Mouse (Mus musculus): ENCODE results near the gene Cfap73.

Gene Cfap73

DNA sequence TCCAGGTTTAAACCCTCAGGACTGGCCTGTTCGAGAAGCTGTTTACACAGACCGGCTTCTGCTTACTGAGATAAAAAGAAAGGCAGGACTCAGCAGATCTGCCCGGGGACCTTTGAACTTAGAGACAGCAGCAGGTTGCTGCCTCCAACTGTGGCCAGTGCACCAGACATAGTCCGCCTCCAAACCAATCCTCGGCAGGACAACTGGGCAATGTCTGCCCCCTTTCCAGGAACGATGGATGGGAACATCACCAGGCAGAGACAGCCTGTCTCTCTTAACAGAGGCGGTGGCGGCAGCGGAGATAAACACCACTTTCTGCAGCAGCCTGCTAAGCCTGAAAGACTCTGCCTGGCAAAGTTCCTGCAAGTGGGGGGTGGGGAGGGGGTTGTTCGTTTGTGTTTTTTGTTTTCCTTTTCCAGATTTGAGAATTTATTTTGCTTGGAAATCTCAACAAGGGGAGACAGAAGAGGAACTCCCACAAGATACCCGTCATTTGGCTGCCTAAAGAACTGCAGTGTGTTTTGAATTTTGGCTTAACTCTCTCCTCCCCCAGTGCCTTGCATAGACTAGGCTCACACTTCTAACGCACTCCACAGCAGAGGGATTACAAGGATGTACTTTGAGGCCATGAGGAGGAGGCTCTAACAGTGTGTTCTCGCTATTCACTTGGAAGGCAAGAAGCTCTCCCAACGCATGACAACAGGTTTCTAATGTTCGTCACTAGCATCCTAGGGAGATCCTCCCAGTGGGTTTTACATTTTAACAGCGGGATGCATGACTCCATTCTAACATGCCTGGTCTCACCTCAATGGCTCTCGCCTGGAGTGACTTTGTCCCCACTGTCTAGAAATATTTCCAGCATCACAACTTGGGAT lies 47.1 kb downstream of the Cfap73 start:
- DNase-seq (ENCODE audit: low spot score in 2 of 2): no peak

DNA sequence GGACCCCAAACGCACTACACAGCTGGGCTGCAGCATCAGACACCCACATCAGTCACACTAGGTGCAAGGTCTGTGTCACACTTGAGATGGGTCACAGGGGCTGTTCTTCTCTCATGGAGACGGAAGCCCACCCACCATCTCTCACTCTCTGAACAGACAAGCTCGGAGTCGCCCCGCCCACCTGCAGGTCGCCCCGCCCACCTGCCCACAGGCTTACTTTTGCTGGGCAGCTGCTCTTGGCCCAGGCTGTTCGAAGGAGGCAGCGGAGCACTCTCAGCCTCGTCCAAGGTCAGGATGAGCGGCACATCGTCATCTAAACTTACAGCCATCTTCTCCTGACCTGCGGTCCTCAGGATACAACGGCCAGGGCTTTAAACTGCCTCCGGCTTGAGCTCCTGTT lies 49.1 kb downstream of the Cfap73 start:
- no peak for DNase-seq (ENCODE audit: low spot score in 2 of 2)

DNA sequence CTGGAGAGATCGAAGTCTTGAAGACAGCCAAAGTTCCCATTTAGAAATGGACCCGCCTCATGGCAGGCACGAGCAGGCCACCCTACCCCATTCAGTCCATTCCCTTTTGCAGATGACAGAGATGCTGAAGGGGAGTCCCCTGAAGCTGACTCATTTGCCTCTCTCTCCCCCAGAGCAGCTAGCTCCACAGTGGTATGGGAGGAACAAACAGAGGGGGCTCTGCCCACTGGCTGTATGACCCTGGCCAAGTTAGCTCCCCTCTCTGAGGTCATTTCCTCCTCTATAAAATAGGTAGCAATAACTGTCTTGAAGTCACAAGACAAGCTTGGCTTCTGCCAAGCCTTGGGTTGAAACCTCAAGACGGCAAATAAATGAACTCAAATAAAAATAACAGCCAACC lies 50.5 kb downstream of the Cfap73 start:
- DNase-seq (ENCODE audit: low spot score in 2 of 2): no peak

DNA sequence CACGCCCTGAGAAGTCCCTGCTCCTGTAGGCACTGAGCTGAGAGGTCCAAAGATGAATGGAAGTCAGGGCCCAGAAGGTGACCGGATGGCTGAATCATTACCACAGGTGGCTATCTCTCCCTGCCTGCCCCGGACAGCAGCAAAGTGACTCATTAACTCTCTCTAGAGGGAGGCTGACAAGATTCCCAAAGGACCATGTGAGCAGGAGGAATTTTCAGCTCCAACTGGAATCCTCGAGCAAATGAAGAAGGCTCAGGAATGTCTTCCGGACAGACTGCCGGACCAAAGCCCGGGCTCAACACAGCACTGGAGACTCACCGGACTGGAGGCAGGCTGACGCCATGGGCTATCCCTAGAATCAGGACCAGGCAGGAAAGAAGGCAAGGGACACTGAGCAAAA lies 52.0 kb downstream of the Cfap73 start:
- DNase-seq (ENCODE audit: low spot score in 2 of 2): no peak

DNA sequence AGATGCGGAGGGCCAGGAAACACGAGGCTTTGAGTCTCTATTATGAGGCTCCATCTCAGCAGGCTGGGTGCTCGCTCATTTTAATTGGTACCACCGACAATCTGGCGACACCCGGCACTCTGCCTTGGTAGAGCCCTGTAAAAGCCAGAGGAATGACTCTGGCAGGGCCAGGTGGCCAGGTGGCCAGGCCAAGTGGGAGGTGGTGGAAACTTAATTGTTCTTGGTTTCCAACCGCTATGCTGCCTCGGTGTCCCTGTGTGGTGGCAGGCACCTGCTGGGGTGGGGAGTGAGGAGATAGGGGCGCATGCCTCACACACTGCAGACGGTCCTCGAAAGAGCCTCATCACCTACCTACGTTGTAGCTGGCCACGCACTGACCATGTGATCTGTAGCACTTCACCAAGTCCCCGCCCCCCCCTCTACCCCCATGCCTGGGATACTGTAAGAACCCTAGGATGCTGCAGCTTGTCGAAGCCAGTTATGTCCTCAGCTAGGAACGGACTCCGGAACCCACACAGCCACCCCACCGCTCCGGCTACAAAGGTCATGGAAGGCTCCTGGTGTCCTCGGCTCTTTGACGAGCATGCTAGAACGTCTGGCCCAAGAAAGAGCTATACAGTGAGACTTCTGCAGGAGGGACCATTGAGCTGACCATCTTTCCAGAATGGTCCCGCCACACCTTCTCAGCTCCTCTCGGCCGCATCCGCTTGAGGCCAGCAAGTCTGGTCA lies 54.0 kb downstream of the Cfap73 start:
- no peak for DNase-seq (ENCODE audit: low spot score in 2 of 2)

DNA sequence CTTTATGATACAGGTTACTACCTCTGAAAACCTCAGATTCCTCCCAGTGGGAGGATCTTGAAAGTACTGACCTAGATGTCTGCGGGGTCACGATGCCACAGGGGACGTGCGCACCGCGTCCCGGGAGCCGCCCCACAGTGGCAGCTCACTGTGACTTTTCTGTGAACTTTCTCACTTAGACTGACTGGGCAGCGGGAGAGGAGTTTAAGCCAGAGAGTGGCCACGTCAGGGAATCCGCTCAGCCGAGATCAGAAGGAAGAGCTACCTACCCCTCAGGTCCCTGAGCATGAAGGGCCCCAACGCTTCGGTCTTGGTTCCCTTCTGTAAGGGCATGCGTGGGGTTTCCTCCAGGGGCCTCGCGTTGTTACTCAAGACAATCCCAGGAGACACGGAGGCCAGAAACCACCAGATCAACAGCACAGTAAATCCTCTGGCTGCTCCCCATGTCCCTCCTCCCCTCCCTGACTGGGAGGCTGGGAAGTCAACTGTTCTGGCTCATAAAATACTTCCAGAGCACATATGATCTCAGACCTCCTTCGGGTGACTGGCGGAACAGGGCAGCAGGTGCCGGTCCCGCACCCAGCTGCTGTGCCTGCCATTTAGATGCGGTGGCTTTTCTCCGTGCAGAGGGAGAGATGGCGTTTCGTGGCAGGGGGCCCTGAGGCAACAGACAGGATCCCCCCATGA lies 54.7 kb downstream of the Cfap73 start:
- no peak for DNase-seq (ENCODE audit: low spot score in 2 of 2)

DNA sequence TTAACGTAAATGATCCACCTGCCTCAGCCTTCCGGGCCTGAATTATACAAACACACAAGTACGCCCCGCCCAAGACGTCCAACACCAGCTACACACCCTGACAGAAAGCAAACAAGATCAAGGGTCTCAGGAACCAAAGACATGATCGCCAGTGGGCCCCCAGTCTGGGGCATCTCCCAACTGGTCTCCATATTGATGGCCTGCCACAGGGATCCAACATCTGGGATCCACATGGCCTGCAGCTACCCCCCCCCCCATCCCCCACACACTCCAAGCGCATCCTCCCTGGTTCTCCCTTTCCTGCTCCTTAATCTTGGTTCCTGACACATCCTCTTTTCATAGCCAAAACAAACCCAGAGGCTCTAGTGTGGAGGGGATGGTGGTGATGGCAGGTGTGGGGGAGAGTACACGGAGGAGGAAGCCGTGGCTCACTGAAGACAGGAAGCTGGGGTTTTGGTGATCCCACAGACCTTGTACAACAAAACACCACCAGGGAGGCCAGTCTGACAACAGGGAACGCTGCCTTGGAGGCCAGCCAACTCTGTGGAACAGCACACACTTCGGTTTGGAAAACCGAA lies 55.4 kb downstream of the Cfap73 start:
- DNase-seq (ENCODE audit: low spot score in 2 of 2): no peak

All from frontal cortex, postnatal 14 days (tissue).